Mouse (Mus musculus): Measurements from ENCODE around the gene Krtap4-13. TPM values are rescaled to one million over a fixed set of nuclear protein-coding genes. Genes with fewer than 3 reads are reported as not detected.

Krtap4-13 gene
- not detected for polyA plus RNA-seq (2017; shearing (Covaris generic))

GRCm38 (mm10) chr11:99809792-99810191 is at the start of gene Krtap4-13:
Krtap4-13 (minus strand) TSS chr11:99809892.

GRCm38 (mm10) chr11:99857617-99858016 is 47.9 kb upstream of the Krtap4-13 start, which contains the start of gene Gm11568:
Gm11568 (plus strand) TSS chr11:99857917.

GRCm38 (mm10) chr11:99851508-99851907 is 41.8 kb upstream of the Krtap4-13 start, which contains the start of gene Krtap4-16:
Krtap4-16 (minus strand) TSS chr11:99851608.

GRCm38 (mm10) chr11:99837966-99838365 is 28.3 kb upstream of the Krtap4-13 start, which contains the start of gene 2300003K06Rik:
2300003K06Rik (minus strand) TSS chr11:99838066.

GRCm38 (mm10) chr11:99815566-99815965 is 5.9 kb upstream of the Krtap4-13 start, which contains the start of gene Gm11564:
Gm11564 (minus strand) TSS chr11:99815666.

GRCm38 (mm10) chr11:99804346-99804745 is 5.3 kb downstream of the Krtap4-13 start, which contains the start of gene Gm11554:
Gm11554 (minus strand) TSS chr11:99804446.

GRCm38 (mm10) chr11:99798832-99799231 is 10.9 kb downstream of the Krtap4-13 start, which contains the start of gene Gm11569:
Gm11569 (minus strand) TSS chr11:99798932.

GRCm38 (mm10) chr11:99793367-99793766 is 16.3 kb downstream of the Krtap4-13 start, which contains the start of gene Gm11596:
Gm11596 (minus strand) TSS chr11:99793467.

GRCm38 (mm10) chr11:99784900-99785299 is 24.8 kb downstream of the Krtap4-13 start, which contains the start of gene Krtap4-9:
Krtap4-9 (plus strand) TSS chr11:99785200.

GRCm38 (mm10) chr11:99780604-99781003 is 29.1 kb downstream of the Krtap4-13 start, which contains the start of gene Krtap4-8:
Krtap4-8 (minus strand) TSS chr11:99780704.

GRCm38 (mm10) chr11:99772813-99773212 is 36.9 kb downstream of the Krtap4-13 start, which contains the start of gene Gm11595:
Gm11595 (minus strand) TSS chr11:99772913.

Other genes starting within 250 kb of the Krtap4-13 start
- gene Krtap3-1, start 243.3 kb downstream of the Krtap4-13 start, polyA plus RNA-seq (2017; shearing (Covaris generic)), result not detected
- not detected for gene Krtap1-5, start 228.9 kb downstream of the Krtap4-13 start, polyA plus RNA-seq (2017; shearing (Covaris generic))
- gene Krtap1-4, start 226.2 kb downstream of the Krtap4-13 start, polyA plus RNA-seq (2017; shearing (Covaris generic)), result not detected
- under 1 TPM in 1 of 2 experiments, not detected in 1; 0.27 TPM for gene Krtap1-3, start 218.6 kb downstream of the Krtap4-13 start, polyA plus RNA-seq (2017; shearing (Covaris generic))
- gene Krtap9-3, start 211.8 kb downstream of the Krtap4-13 start, polyA plus RNA-seq (2017; shearing (Covaris generic)), result not detected
- gene Gm11938, start 206.6 kb downstream of the Krtap4-13 start, polyA plus RNA-seq (2017; shearing (Covaris generic)), result not detected
- not detected for gene Gm11937, start 199.7 kb downstream of the Krtap4-13 start, polyA plus RNA-seq (2017; shearing (Covaris generic))
- not detected for gene Krtap2-4, start 195.0 kb downstream of the Krtap4-13 start, polyA plus RNA-seq (2017; shearing (Covaris generic))
- gene Gm11562, start 189.5 kb downstream of the Krtap4-13 start, polyA plus RNA-seq (2017; shearing (Covaris generic)), result not detected
- not detected for gene Krtap4-1, start 181.7 kb downstream of the Krtap4-13 start, polyA plus RNA-seq (2017; shearing (Covaris generic))
- not detected for gene Krtap4-2, start 174.8 kb downstream of the Krtap4-13 start, polyA plus RNA-seq (2017; shearing (Covaris generic))
- gene Krtap4-7, start 165.8 kb downstream of the Krtap4-13 start, polyA plus RNA-seq (2017; shearing (Covaris generic)), result not detected
- gene Gm11555, start 159.7 kb downstream of the Krtap4-13 start, polyA plus RNA-seq (2017; shearing (Covaris generic)), result not detected
- not detected for gene Gm11563, start 150.9 kb downstream of the Krtap4-13 start, polyA plus RNA-seq (2017; shearing (Covaris generic))
- not detected for gene Krtap4-6, start 143.9 kb downstream of the Krtap4-13 start, polyA plus RNA-seq (2017; shearing (Covaris generic))
- not detected for gene Gm14190, start 119.2 kb downstream of the Krtap4-13 start, polyA plus RNA-seq (2017; shearing (Covaris generic))
- not detected for gene Gm14180, start 75.6 kb downstream of the Krtap4-13 start, polyA plus RNA-seq (2017; shearing (Covaris generic))
- under 1 TPM in 1 of 2 experiments, not detected in 1; 0.32 TPM for gene Gm11595, start 37.0 kb downstream of the Krtap4-13 start, polyA plus RNA-seq (2017; shearing (Covaris generic))
- gene Krtap4-8, start 29.2 kb downstream of the Krtap4-13 start, polyA plus RNA-seq (2017; shearing (Covaris generic)), result not detected
- not detected for gene Krtap4-9, start 24.7 kb downstream of the Krtap4-13 start, polyA plus RNA-seq (2017; shearing (Covaris generic))
- gene Gm11596, start 16.4 kb downstream of the Krtap4-13 start, polyA plus RNA-seq (2017; shearing (Covaris generic)), result not detected
- not detected for gene Gm11569, start 11.0 kb downstream of the Krtap4-13 start, polyA plus RNA-seq (2017; shearing (Covaris generic))
- not detected for gene Gm11554, start 5.4 kb downstream of the Krtap4-13 start, polyA plus RNA-seq (2017; shearing (Covaris generic))
- gene Gm11564, start 5.8 kb upstream of the Krtap4-13 start, polyA plus RNA-seq (2017; shearing (Covaris generic)), result not detected
- gene 2300003K06Rik, start 28.2 kb upstream of the Krtap4-13 start, polyA plus RNA-seq (2017; shearing (Covaris generic)), result not detected
- not detected for gene Krtap4-16, start 41.7 kb upstream of the Krtap4-13 start, polyA plus RNA-seq (2017; shearing (Covaris generic))
- gene Gm11568, start 48.0 kb upstream of the Krtap4-13 start, polyA plus RNA-seq (2017; shearing (Covaris generic)), result under 1 TPM in 1 of 2 experiments, not detected in 1; 0.55 TPM
- not detected for gene Gm11559, start 54.6 kb upstream of the Krtap4-13 start, polyA plus RNA-seq (2017; shearing (Covaris generic))
- gene Krtap9-1, start 63.5 kb upstream of the Krtap4-13 start, polyA plus RNA-seq (2017; shearing (Covaris generic)), result not detected
- not detected for gene Gm11567, start 69.3 kb upstream of the Krtap4-13 start, polyA plus RNA-seq (2017; shearing (Covaris generic))
- not detected for gene Krtap31-1, start 98.0 kb upstream of the Krtap4-13 start, polyA plus RNA-seq (2017; shearing (Covaris generic))
- gene Gm11565, start 104.9 kb upstream of the Krtap4-13 start, polyA plus RNA-seq (2017; shearing (Covaris generic)), result not detected
- not detected for gene Krtap31-2, start 126.4 kb upstream of the Krtap4-13 start, polyA plus RNA-seq (2017; shearing (Covaris generic))
- not detected for gene Krtap9-5, start 138.6 kb upstream of the Krtap4-13 start, polyA plus RNA-seq (2017; shearing (Covaris generic))
- not detected for gene Krtap29-1, start 169.2 kb upstream of the Krtap4-13 start, polyA plus RNA-seq (2017; shearing (Covaris generic))
- gene Krtap16-1, start 176.7 kb upstream of the Krtap4-13 start, polyA plus RNA-seq (2017; shearing (Covaris generic)), result not detected
- not detected for gene Krtap17-1, start 184.1 kb upstream of the Krtap4-13 start, polyA plus RNA-seq (2017; shearing (Covaris generic))
- gene Krt33a, start 206.3 kb upstream of the Krtap4-13 start, polyA plus RNA-seq (2017; shearing (Covaris generic)), result under 1 TPM in 1 of 2 experiments, not detected in 1; 0.23 TPM
- gene Krt33b, start 220.0 kb upstream of the Krtap4-13 start, polyA plus RNA-seq (2017; shearing (Covaris generic)), result not detected
- not detected for gene Krt34, start 231.7 kb upstream of the Krtap4-13 start, polyA plus RNA-seq (2017; shearing (Covaris generic))
- under 1 TPM in 1 of 2 experiments, not detected in 1; 0.15 TPM for gene Krt31, start 240.7 kb upstream of the Krtap4-13 start, polyA plus RNA-seq (2017; shearing (Covaris generic))